Mouse (Mus musculus) stomach, postnatal 0 days (tissue): ENCODE results near the gene Aph1b. TPM values are rescaled to one million over a fixed set of nuclear protein-coding genes. Genes with fewer than 3 reads are reported as not detected.
A peak's percentile ranks its signal among the peaks of the same experiment; 100 is the strongest.

Experiments
- ATAC-seq: fragments of 200-750 bp; cut with Nextera tagmentation; 2 replicates; pipeline ENCODE4 v1.8.0; 2017; ENCODE audit not compliant: low FRiP score, low TSS enrichment
- DNase-seq: peaks from one replicate; pipeline ENCODE4 v3.0.0-alpha.2; 2016; ENCODE audit warnings: low spot score
- H3K27ac ChIP-seq: fragments of 300-500 bp; sonication (generic); replicated peaks from 2 replicates; pipeline ENCODE4 v1.5.1; 2014; ENCODE audit warnings: mild to moderate bottlenecking, control low read depth
- H3K27me3 ChIP-seq: fragments of 300-500 bp; sonication (generic); 2 replicates; pipeline ENCODE4 v1.6.1; 2014; ENCODE audit warnings: low read length; ENCODE audit not compliant: control insufficient read depth, insufficient read depth
- H3K36me3 ChIP-seq: fragments of 300-500 bp; sonication (generic); 2 replicates; pipeline ENCODE4 v1.6.1; 2014; ENCODE audit warnings: low read length, mixed read lengths; ENCODE audit not compliant: control insufficient read depth, insufficient read depth
- H3K4me1 ChIP-seq: fragments of 300-500 bp; sonication (generic); replicated peaks from 2 replicates; pipeline ENCODE4 v1.6.1; 2014; ENCODE audit warnings: antibody characterized with exemption; ENCODE audit not compliant: control insufficient read depth, insufficient read depth
- H3K4me2 ChIP-seq: fragments of 300-500 bp; sonication (generic); replicated peaks from 2 replicates; pipeline ENCODE4 v1.6.1; 2014; ENCODE audit warnings: low read depth, mild to moderate bottlenecking, control low read depth, moderate library complexity
- H3K4me3 ChIP-seq: fragments of 300-500 bp; sonication (generic); 2 replicates; pipeline ENCODE4 v1.5.1; 2014; ENCODE audit warnings: low read depth, low read length, control low read depth
- H3K9ac ChIP-seq: fragments of 300-500 bp; sonication (generic); 2 replicates; pipeline ENCODE4 v1.6.1; 2014; ENCODE audit warnings: mild to moderate bottlenecking, low read length, control low read depth, mixed read lengths
- H3K9me3 ChIP-seq: fragments of 300-500 bp; sonication (generic); 2 replicates; pipeline ENCODE4 v1.6.1; 2016; ENCODE audit warnings: low read length; ENCODE audit not compliant: control insufficient read depth
- CTCF ChIP-seq: IDR thresholded peaks from 2 replicates; pipeline ENCODE4 v1.5.1; 2016; ENCODE audit warnings: antibody characterized with exemption, low read depth, mild to moderate bottlenecking, moderate library complexity
- EP300 ChIP-seq: optimal IDR thresholded peaks from 2 replicates; pipeline ENCODE3; 2016; ENCODE audit warnings: antibody characterized with exemption
- WGBS: fragments of 180-500 bp; shearing (Covaris S2); extraction: QIAGEN DNeasy Blood & Tissue Kit; methylation state at CpG from one replicate; pipeline ENCODE4 v1.1.7; 2014; 5-methylcytosine and 5-hydroxymethylcytosine counted together
- polyA plus RNA-seq: library from polyadenylated mRNA; unstranded; fragments of >200 nt; fragmentation: Nextera tagmentation; extraction: Ambion mirVana; gene quantifications from 2 replicates; pipeline ENCODE4 v1.2.1, GENCODE M21; 2015

Gene Aph1b
- polyA plus RNA-seq, 1 experiment from 2014 or later = 6.4 TPM

DNA sequence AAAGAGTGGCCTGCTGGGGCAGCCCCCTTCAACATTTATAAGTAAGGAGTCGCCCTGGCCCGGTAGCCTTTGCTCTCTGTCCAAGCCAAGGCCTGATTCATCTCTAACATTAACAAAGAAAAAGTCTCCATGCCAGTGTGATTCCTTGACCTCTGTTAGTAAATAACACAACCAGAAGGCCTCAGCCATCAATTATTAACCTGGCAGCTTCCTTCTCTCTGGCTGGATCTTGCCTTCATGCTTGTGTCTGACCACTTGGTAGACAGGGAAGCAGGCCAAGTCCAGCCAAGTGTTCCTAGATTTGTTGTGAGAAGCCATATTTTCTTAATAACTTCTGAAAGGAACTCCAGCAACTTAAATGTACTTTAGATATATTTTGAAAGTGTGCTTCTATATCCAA lies 58.7 kb downstream of the Aph1b start:
- ATAC-seq = no peak
- 72% methylated on average over 2 of the region's 2 CpGs for WGBS
- H3K27ac ChIP-seq = no peak overlapping the region

DNA sequence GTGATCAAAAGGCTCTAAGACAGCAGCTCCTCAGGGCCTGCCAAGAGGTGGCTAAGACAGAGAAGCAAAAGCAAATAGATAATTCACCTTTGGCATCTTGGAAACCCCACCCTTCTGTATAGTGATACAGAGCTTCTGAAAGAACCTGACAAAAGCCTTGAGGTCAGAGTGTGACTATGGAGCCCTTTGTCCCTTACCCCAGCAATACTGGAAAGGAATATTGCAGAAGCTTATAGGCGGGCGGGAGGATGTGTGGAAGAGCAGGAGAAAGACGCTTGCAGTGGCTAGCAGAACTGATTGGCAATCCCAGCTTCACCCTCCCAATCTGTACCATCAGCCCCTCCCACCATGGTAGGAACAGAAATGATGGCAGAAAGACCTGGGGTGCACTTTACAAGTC lies 59.3 kb downstream of the Aph1b start:
- no peaks in the 10 kb centered on the region for H3K27me3 ChIP-seq
- 61% methylated on average over 3 of the region's 3 CpGs for WGBS
- H3K4me1 ChIP-seq = no peaks in the 10 kb centered on the region; the same call in 1 of the 2 replicates
- no peak overlapping the region for H3K9ac ChIP-seq
- H3K27ac ChIP-seq = no peak overlapping the region
- H3K4me3 ChIP-seq = no peak overlapping the region
- TF ChIP-seq EP300 (no peak), CTCF (no peak)
- DNase-seq (no peak), ATAC-seq (no peak)
- no peaks in the 10 kb centered on the region for H3K36me3 ChIP-seq
- no peaks in the 10 kb centered on the region for H3K9me3 ChIP-seq
- H3K4me2 ChIP-seq = no peak overlapping the region

More for the DNA sequence above, 58.7 kb downstream of the Aph1b start:
- H3K9me3 ChIP-seq = no peaks in the 10 kb centered on the region
- no peak overlapping the region for H3K4me3 ChIP-seq
- H3K36me3 ChIP-seq = no peaks in the 10 kb centered on the region
- H3K4me2 ChIP-seq = no peak overlapping the region
- H3K9ac ChIP-seq = no peak overlapping the region
- no peak for TF ChIP-seq CTCF
- DNase-seq = no peak
- H3K4me1 ChIP-seq = no peaks in the 10 kb centered on the region; the same call in 1 of the 2 replicates
- no peaks in the 10 kb centered on the region for H3K27me3 ChIP-seq

DNA sequence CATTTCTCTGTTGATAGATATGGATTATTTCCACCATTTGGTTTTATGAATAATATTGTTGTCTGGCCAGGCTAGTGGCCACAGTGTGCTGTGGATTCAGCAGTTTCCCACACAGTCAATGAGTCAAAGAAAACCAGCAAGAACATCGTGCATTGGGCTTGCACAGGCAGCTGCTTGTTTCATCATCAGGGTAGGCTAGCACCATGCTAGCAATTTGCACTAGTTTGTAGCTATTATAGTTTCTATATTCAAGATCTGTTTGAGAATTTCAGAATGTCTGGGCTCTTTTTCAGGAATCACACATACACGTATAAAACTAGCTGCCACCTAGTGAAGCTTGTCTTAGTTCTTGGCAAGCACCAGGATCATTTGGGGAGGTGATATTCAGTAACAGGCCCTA lies 60.2 kb downstream of the Aph1b start:
- Histone ChIP-seq H3K4me3 (no peak overlapping the region), H3K4me2 (no peak overlapping the region), H3K9me3 (no peaks in the 10 kb centered on the region), H3K27ac (no peak overlapping the region), H3K36me3 (no peaks in the 10 kb centered on the region), H3K9ac (no peak overlapping the region), H3K4me1 (no peaks in the 10 kb centered on the region; the same call in 1 of the 2 replicates), H3K27me3 (no peaks in the 10 kb centered on the region)
- WGBS = 73% methylated on average over 2 of the region's 2 CpGs
- ATAC-seq (no peak), DNase-seq (no peak)
- TF ChIP-seq CTCF (no peak), EP300 (no peak)

DNA sequence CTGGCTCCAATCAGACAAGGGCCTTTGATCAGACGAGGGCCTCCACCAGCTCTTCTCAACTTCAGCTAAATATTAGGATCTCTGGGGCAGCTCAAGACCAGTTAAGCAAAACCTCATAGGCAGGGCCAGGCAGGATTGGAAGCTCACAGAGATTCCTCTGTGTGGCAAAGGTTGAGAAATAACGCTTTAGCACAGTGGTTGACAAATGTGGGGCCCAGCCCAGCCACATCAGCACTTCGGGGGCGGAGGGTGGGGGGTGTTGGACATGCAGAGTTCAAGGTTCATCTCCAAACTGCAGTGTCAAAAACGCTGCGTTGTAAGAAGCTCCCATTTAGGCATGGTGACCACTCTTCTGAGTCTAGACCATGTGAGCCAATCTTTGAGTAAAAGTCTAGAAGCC lies 60.7 kb downstream of the Aph1b start:
- ATAC-seq (no peak), DNase-seq (no peak)
- Histone ChIP-seq H3K4me1 (no peaks in the 10 kb centered on the region; the same call in 1 of the 2 replicates), H3K27ac (no peak overlapping the region), H3K36me3 (no peaks in the 10 kb centered on the region), H3K9me3 (no peaks in the 10 kb centered on the region), H3K9ac (no peak overlapping the region), H3K4me2 (no peak overlapping the region), H3K4me3 (no peak overlapping the region), H3K27me3 (no peaks in the 10 kb centered on the region)
- TF ChIP-seq CTCF = no peak
- 81% methylated on average over 6 of the region's 6 CpGs for WGBS

DNA sequence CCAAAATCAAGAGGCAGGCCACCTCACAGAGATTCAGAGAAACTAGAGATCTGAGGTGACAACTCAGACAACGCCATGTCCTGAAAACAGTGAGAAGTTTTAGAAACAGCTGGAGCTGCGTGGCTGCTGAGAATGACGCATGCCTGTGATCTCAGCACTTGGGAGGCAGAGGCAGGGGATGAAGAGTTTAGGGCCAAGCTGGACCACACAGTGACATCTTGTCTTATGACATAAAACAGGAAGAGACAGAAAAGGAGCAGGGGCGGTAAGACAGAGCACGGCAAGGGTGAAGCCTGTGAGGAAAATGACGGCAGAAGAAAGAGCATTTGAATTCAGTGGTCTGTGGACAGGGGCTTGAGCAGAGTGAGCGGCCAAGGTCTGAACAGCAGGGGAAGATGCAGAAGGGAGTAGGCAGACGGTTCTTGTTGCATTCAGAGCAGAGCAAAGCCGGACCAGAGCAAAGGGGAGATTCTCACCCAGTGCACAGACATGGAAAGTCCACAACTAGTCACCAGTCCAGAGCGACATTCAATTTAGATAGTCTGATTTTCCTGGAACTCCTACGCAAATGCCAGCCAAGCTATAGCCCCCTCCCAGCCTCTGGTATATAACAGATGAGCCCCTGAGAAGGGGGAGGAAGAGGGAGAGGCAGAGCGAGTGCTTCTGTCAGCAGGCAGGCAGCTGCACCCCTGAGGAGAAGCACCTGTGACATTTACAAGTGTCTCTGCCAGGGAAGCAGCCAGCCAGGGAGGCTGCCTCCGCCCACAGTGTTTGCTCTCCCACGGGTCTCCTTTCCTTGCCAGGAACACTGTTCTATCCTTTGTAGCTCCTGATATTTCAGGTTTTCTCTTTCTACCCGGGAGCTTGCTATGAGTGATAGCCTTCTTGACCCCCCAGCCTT lies 62.2 kb downstream of the Aph1b start:
- H3K9me3 ChIP-seq = no peaks in the 10 kb centered on the region
- H3K9ac ChIP-seq = no peak overlapping the region
- no peak for TF ChIP-seq EP300
- no peak for TF ChIP-seq CTCF
- no peaks in the 10 kb centered on the region for H3K36me3 ChIP-seq
- no peaks in the 10 kb centered on the region; the same call in 1 of the 2 replicates for H3K4me1 ChIP-seq
- no peak overlapping the region for H3K4me3 ChIP-seq
- peak overlapping the region; percentile 17; the same call in 1 of the 2 replicates for H3K4me2 ChIP-seq
- DNase-seq (peak; percentile 43), ATAC-seq (no peak; the same call in 1 of the 2 replicates)
- 15% methylated on average over 15 of the region's 15 CpGs for WGBS
- H3K27me3 ChIP-seq = no peaks in the 10 kb centered on the region
- H3K27ac ChIP-seq = peak overlapping the region; percentile 63

- no peaks in the 10 kb centered on the region; the same call in 1 of the 2 replicates for H3K4me1 ChIP-seq
- H3K36me3 ChIP-seq = no peaks in the 10 kb centered on the region
- DNase-seq (no peak), ATAC-seq (no peak)
- no peak for TF ChIP-seq CTCF
- TF ChIP-seq EP300 = no peak
- H3K27ac ChIP-seq = peak overlapping the region; percentile 63
- WGBS = 68% methylated on average over 7 of the region's 7 CpGs
- H3K4me2 ChIP-seq = no peak overlapping the region
- no peak overlapping the region for H3K9ac ChIP-seq
- no peaks in the 10 kb centered on the region for H3K9me3 ChIP-seq
- no peaks in the 10 kb centered on the region for H3K27me3 ChIP-seq
- no peak overlapping the region for H3K4me3 ChIP-seq
Observed at GRCm38 (mm10) chr9:66731284-66731683, 64.0 kb downstream of the Aph1b start.
